Mouse (Mus musculus): ENCODE data around the gene Afmid. TPM values are rescaled to one million over a fixed set of nuclear protein-coding genes. Genes with fewer than 3 reads are reported as not detected.
A peak's percentile ranks its signal among the peaks of the same experiment; 100 is the strongest.
"Not testable (repeated sequence)": the region's sequence is repeated elsewhere in the genome, so short reads cannot be mapped to it uniquely, and the experiment has no call there.

Gene Afmid
- polyA plus RNA-seq, 1 experiment, result 6.4 TPM

GRCm38 (mm10) chr11:117781199-117781821 is 44.4 kb upstream of the Afmid start:
- peaks cover 5% of the 10 kb centered on the region; the same call in 1 of the 2 replicates for H3K4me1 ChIP-seq (ENCODE audit: control insufficient read depth, insufficient read depth, low read length)

GRCm38 (mm10) chr11:117781993-117782704 is 43.6 kb upstream of the Afmid start, which contains the start of the genes Tmc8 and Tmc6:
Gene Tmc8, plus strand, starts transcription at chr11:117782076.
Gene Tmc6, minus strand, starts transcription at chr11:117782198.
- 0 out of 2 replicates have a peak within 1 kb of the TSS, but pooled peaks have one; percentile 3 for H3K4me3 ChIP-seq (ENCODE audit: insufficient read depth, low read length)
- H3K4me1 ChIP-seq (ENCODE audit: control insufficient read depth, insufficient read depth, low read length), result peaks cover 5% of the 10 kb centered on the region; the same call in 1 of the 2 replicates
- TF ChIP-seq POLR2A (IDR thresholded peaks at IDR 0.05; ENCODE audit: low read depth, low read length) (no peak), CTCF (IDR thresholded peaks at IDR 0.05; ENCODE audit: borderline replicate concordance, insufficient read depth, low read length) (no peak)
- peak within 1 kb of the TSS; percentile 61 for H3K27ac ChIP-seq (ENCODE audit: insufficient read depth, low read length)

More at GRCm38 (mm10) chr11:117781199-117781821, 44.4 kb upstream of the Afmid start:
- Histone ChIP-seq H3K27ac (ENCODE audit: insufficient read depth, low read length) (peak overlapping the region; percentile 61), H3K4me3 (ENCODE audit: insufficient read depth, low read length) (0 out of 2 replicates have a peak overlapping the region, but pooled peaks have one; percentile 3)
- TF ChIP-seq POLR2A (IDR thresholded peaks at IDR 0.05; ENCODE audit: low read depth, low read length), result no peak
- no peak for TF ChIP-seq CTCF (IDR thresholded peaks at IDR 0.05; ENCODE audit: borderline replicate concordance, insufficient read depth, low read length)

- Histone ChIP-seq H3K4me3 (ENCODE audit: insufficient read depth, low read length) (no peak overlapping the region), H3K27ac (ENCODE audit: insufficient read depth, low read length) (no peak overlapping the region), H3K4me1 (ENCODE audit: control insufficient read depth, insufficient read depth, low read length) (peaks cover 5% of the 10 kb centered on the region; the same call in 1 of the 2 replicates)
- TF ChIP-seq CTCF (IDR thresholded peaks at IDR 0.05; ENCODE audit: borderline replicate concordance, insufficient read depth, low read length) (no peak), POLR2A (IDR thresholded peaks at IDR 0.05; ENCODE audit: low read depth, low read length) (no peak)
These were observed 43.1 kb upstream of the Afmid start for GRCm38 (mm10) chr11:117782705-117783034.

- Histone ChIP-seq H3K4me3 (ENCODE audit: insufficient read depth, low read length) (no peak overlapping the region), H3K4me1 (ENCODE audit: control insufficient read depth, insufficient read depth, low read length) (peaks cover 5% of the 10 kb centered on the region; the same call in 1 of the 2 replicates), H3K27ac (ENCODE audit: insufficient read depth, low read length) (no peak overlapping the region)
- TF ChIP-seq POLR2A (IDR thresholded peaks at IDR 0.05; ENCODE audit: low read depth, low read length) (no peak), CTCF (IDR thresholded peaks at IDR 0.05; ENCODE audit: borderline replicate concordance, insufficient read depth, low read length) (0 out of 2 replicates have a peak, but pooled peaks have one; percentile 14)
These were observed 42.6 kb upstream of the Afmid start for GRCm38 (mm10) chr11:117783089-117783488.

- TF ChIP-seq POLR2A (IDR thresholded peaks at IDR 0.05; ENCODE audit: low read depth, low read length) (no peak), CTCF (IDR thresholded peaks at IDR 0.05; ENCODE audit: borderline replicate concordance, insufficient read depth, low read length) (no peak)
- Histone ChIP-seq H3K4me1 (ENCODE audit: control insufficient read depth, insufficient read depth, low read length) (peaks cover 5% of the 10 kb centered on the region; the same call in 1 of the 2 replicates), H3K4me3 (ENCODE audit: insufficient read depth, low read length) (no peak overlapping the region), H3K27ac (ENCODE audit: insufficient read depth, low read length) (no peak overlapping the region)
These were observed 41.9 kb upstream of the Afmid start for GRCm38 (mm10) chr11:117783683-117784309.

- no peak overlapping the region for H3K4me3 ChIP-seq (ENCODE audit: insufficient read depth, low read length)
- no peaks in the 10 kb centered on the region for H3K4me1 ChIP-seq (ENCODE audit: control insufficient read depth, insufficient read depth, low read length)
- H3K27ac ChIP-seq (ENCODE audit: insufficient read depth, low read length), result no peak overlapping the region
- TF ChIP-seq POLR2A (IDR thresholded peaks at IDR 0.05; ENCODE audit: low read depth, low read length) (no peak), CTCF (IDR thresholded peaks at IDR 0.05; ENCODE audit: borderline replicate concordance, insufficient read depth, low read length) (peak; percentile 73; the same call in 1 of the 2 replicates)
These were observed 39.4 kb upstream of the Afmid start for GRCm38 (mm10) chr11:117786294-117786693.

- not testable (repeated sequence) for H3K4me1 ChIP-seq (ENCODE audit: control insufficient read depth, insufficient read depth, low read length); H3K27ac ChIP-seq (ENCODE audit: insufficient read depth, low read length); H3K4me3 ChIP-seq (ENCODE audit: insufficient read depth, low read length)
These were observed 37.2 kb upstream of the Afmid start for GRCm38 (mm10) chr11:117788481-117788880.

- TF ChIP-seq POLR2A (IDR thresholded peaks at IDR 0.05; ENCODE audit: low read depth, low read length), result no peak
- peak; percentile 73; the same call in 1 of the 2 replicates for TF ChIP-seq CTCF (IDR thresholded peaks at IDR 0.05; ENCODE audit: borderline replicate concordance, insufficient read depth, low read length)
- H3K27ac ChIP-seq (ENCODE audit: insufficient read depth, low read length), result no peak overlapping the region
- H3K4me1 ChIP-seq (ENCODE audit: control insufficient read depth, insufficient read depth, low read length), result no peaks in the 10 kb centered on the region
- H3K4me3 ChIP-seq (ENCODE audit: insufficient read depth, low read length), result no peak overlapping the region
These were observed 35.4 kb upstream of the Afmid start for GRCm38 (mm10) chr11:117790286-117790685.

GRCm38 (mm10) chr11:117790703-117791440 is 34.9 kb upstream of the Afmid start:
- no peak for TF ChIP-seq CTCF (IDR thresholded peaks at IDR 0.05; ENCODE audit: borderline replicate concordance, insufficient read depth, low read length)
- no peak for TF ChIP-seq POLR2A (IDR thresholded peaks at IDR 0.05; ENCODE audit: low read depth, low read length)
- H3K4me3 ChIP-seq (ENCODE audit: insufficient read depth, low read length), result no peak overlapping the region
- H3K27ac ChIP-seq (ENCODE audit: insufficient read depth, low read length), result no peak overlapping the region
- H3K4me1 ChIP-seq (ENCODE audit: control insufficient read depth, insufficient read depth, low read length), result no peaks in the 10 kb centered on the region

Measured in embryonic fibroblast, embryonic 13.5 days (primary cell).